Mouse (Mus musculus) heart, adult 2 months (tissue): ENCODE data around the gene Ctu1.

ENCODE experiments used
- CTCF ChIP-seq: fragments of 200-600 bp; IDR thresholded peaks from 2 replicates; pipeline ENCODE4 v1.8.1; 2022; ENCODE audit warnings: antibody characterized with exemption, mild to moderate bottlenecking, moderate library complexity
- EP300 ChIP-seq: fragments of 200-500 bp; IDR thresholded peaks from 2 replicates; pipeline ENCODE4 v1.6.1; 2011; ENCODE audit warnings: low read depth, low read length, control low read depth; ENCODE audit not compliant: insufficient read depth
- POLR2A ChIP-seq: fragments of 200-500 bp; IDR thresholded peaks from 2 replicates; pipeline ENCODE4 v1.6.1; 2011; ENCODE audit warnings: mild to moderate bottlenecking, low read depth, low read length, control low read depth; ENCODE audit not compliant: insufficient read depth

- TF ChIP-seq CTCF = no peak
- TF ChIP-seq POLR2A = no peak
- TF ChIP-seq EP300 = no peak
Observed at GRCm38 (mm10) chr7:43642587-43642986, 29.2 kb upstream of the Ctu1 start.
